Mouse (Mus musculus) lung, adult 18-20 months (tissue): ENCODE data around the gene Ces1d.
"Not testable (repeated sequence)": the region's sequence is repeated elsewhere in the genome, so short reads cannot be mapped to it uniquely, and the experiment has no call there.

Source experiments
- DNase-seq, 2 experiments: peaks; one replicate each; pipeline ENCODE4 v3.0.0; 2022; ENCODE audit warnings: mixed read lengths in 2 of 2

The Ces1d gene

GRCm38 (mm10) chr8:93197685-93198525 is at the start of gene Ces1d:
Ces1d (minus strand) TSS chr8:93197838.
- DNase-seq = peak; percentile 89 to 93

GRCm38 (mm10) chr8:93246057-93246456 is 48.4 kb upstream of the Ces1d start:
- no peak for DNase-seq

- DNase-seq = no peak
Observed at GRCm38 (mm10) chr8:93239884-93240283, 42.2 kb upstream of the Ces1d start.

- DNase-seq = no peak
Observed at GRCm38 (mm10) chr8:93235681-93236080, 38.0 kb upstream of the Ces1d start.

GRCm38 (mm10) chr8:93234706-93235105 is 37.1 kb upstream of the Ces1d start:
- no peak for DNase-seq

GRCm38 (mm10) chr8:93234068-93234467 is 36.4 kb upstream of the Ces1d start:
- DNase-seq = no peak

GRCm38 (mm10) chr8:93229446-93229845 is 31.8 kb upstream of the Ces1d start, which contains the start of gene Ces1e:
Ces1e (minus strand) TSS chr8:93229619.
- peak; percentile 15 to 59 for DNase-seq

- DNase-seq = peak; percentile 71 to 79
Observed at GRCm38 (mm10) chr8:93228673-93229370, 31.2 kb upstream of the Ces1d start.

GRCm38 (mm10) chr8:93226471-93226870 is 28.8 kb upstream of the Ces1d start:
- DNase-seq = peak in 1 of 2 experiments; percentile 36

GRCm38 (mm10) chr8:93221896-93222295 is 24.3 kb upstream of the Ces1d start:
- no peak for DNase-seq

- no peak for DNase-seq
Observed at GRCm38 (mm10) chr8:93217867-93218266, 20.2 kb upstream of the Ces1d start.

GRCm38 (mm10) chr8:93217375-93217774 is 19.7 kb upstream of the Ces1d start:
- DNase-seq = no peak

GRCm38 (mm10) chr8:93211091-93211490 is 13.5 kb upstream of the Ces1d start:
- no peak for DNase-seq

GRCm38 (mm10) chr8:93199146-93199545 is 1.5 kb upstream of the Ces1d start:
- not testable (repeated sequence) for DNase-seq

- DNase-seq = peak in 1 of 2 experiments; percentile 29
Observed at GRCm38 (mm10) chr8:93196436-93196835, 1.2 kb downstream of the Ces1d start.

- DNase-seq = peak in 1 of 2 experiments; percentile 38
Observed at GRCm38 (mm10) chr8:93180581-93181129, 17.0 kb downstream of the Ces1d start.

GRCm38 (mm10) chr8:93176593-93176992 is 21.0 kb downstream of the Ces1d start:
- no peak for DNase-seq

GRCm38 (mm10) chr8:93174554-93174953 is 23.1 kb downstream of the Ces1d start:
- DNase-seq = no peak

GRCm38 (mm10) chr8:93171846-93172590 is 25.6 kb downstream of the Ces1d start:
- DNase-seq = peak; percentile 28 to 47

GRCm38 (mm10) chr8:93163363-93163762 is 34.3 kb downstream of the Ces1d start:
- no peak for DNase-seq

- peak; percentile 5 to 15 for DNase-seq
Observed at GRCm38 (mm10) chr8:93151401-93151800, 46.2 kb downstream of the Ces1d start.

GRCm38 (mm10) chr8:93147331-93147730 is 50.3 kb downstream of the Ces1d start:
- no peak for DNase-seq

GRCm38 (mm10) chr8:93140696-93141095 is 56.9 kb downstream of the Ces1d start:
- peak; percentile 24 to 59 for DNase-seq
